Mouse (Mus musculus) limb, embryonic 11.5 days (tissue): ENCODE measurements at regions not wholly inside any gene's neighbourhood (a gene's known extent, or its start where the extent isn't known, plus 50 kb on each side); places are given as distances from the start of the nearest gene placed in this dataset.

Experiments used
- ATAC-seq: fragments of 200-750 bp; cut with Nextera tagmentation; 2 replicates; pipeline ENCODE4 v1.8.0; 2017; ENCODE audit warnings: low read depth; ENCODE audit not compliant: insufficient number of reproducible peaks, low FRiP score, low TSS enrichment
- DNase-seq: peaks from one replicate; pipeline ENCODE4 v3.0.0-alpha.2; 2015; ENCODE audit warnings: low spot score
- H3K27ac ChIP-seq: fragments of 300-500 bp; sonication (generic); replicated peaks from 2 replicates; pipeline ENCODE4 v1.5.1; 2014; ENCODE audit warnings: low read depth, mild to moderate bottlenecking, low read length
- H3K27me3 ChIP-seq: fragments of 300-500 bp; sonication (generic); 2 replicates; pipeline ENCODE4 v1.6.1; 2014; ENCODE audit warnings: mild to moderate bottlenecking, low read length, mixed read lengths; ENCODE audit not compliant: control insufficient read depth, insufficient read depth
- H3K36me3 ChIP-seq: fragments of 300-500 bp; sonication (generic); 2 replicates; pipeline ENCODE4 v1.6.1; 2014; ENCODE audit warnings: mild to moderate bottlenecking, low read length, moderate library complexity, mixed read lengths; ENCODE audit not compliant: control insufficient read depth, insufficient read depth
- H3K4me1 ChIP-seq: fragments of 300-500 bp; sonication (generic); 2 replicates; pipeline ENCODE4 v1.6.1; 2014; ENCODE audit warnings: low read length, mixed read lengths; ENCODE audit not compliant: control insufficient read depth, insufficient read depth
- H3K4me2 ChIP-seq: fragments of 300-500 bp; sonication (generic); 2 replicates; pipeline ENCODE4 v1.6.1; 2014; ENCODE audit warnings: low read depth, mild to moderate bottlenecking, moderate library complexity; ENCODE audit not compliant: severe bottlenecking
- H3K4me3 ChIP-seq: fragments of 300-500 bp; sonication (generic); 2 replicates; pipeline ENCODE4 v1.5.1; 2014; ENCODE audit warnings: low read depth, low read length
- H3K9ac ChIP-seq: fragments of 300-500 bp; sonication (generic); 2 replicates; pipeline ENCODE4 v1.6.1; 2014; ENCODE audit warnings: mild to moderate bottlenecking, low read length
- H3K9me3 ChIP-seq: fragments of 300-500 bp; sonication (generic); 2 replicates; pipeline ENCODE4 v1.6.1; 2016; ENCODE audit warnings: low read length; ENCODE audit not compliant: control insufficient read depth
- WGBS: fragments of 180-500 bp; shearing (Covaris S2); extraction: QIAGEN DNeasy Blood & Tissue Kit; methylation state at CpG from one replicate; pipeline ENCODE4 v1.1.7; 2014; 5-methylcytosine and 5-hydroxymethylcytosine counted together

GRCm38 (mm10) chr14:76753734-76754133, 197.0 kb upstream of the Serp2 start:
- Histone ChIP-seq H3K27me3 (no peaks in the 10 kb centered on the region), H3K4me3 (no peak overlapping the region), H3K9ac (no peak overlapping the region), H3K4me2 (no peak overlapping the region), H3K27ac (no peak overlapping the region), H3K9me3 (no peaks in the 10 kb centered on the region), H3K36me3 (no peaks in the 10 kb centered on the region), H3K4me1 (no peaks in the 10 kb centered on the region)
- DNase-seq = no peak
- 86% methylated on average over 5 of the region's 5 CpGs for WGBS
- no peak for ATAC-seq

- WGBS = 94% methylated on average over 7 of the region's 7 CpGs
- Histone ChIP-seq H3K4me3 (no peak overlapping the region), H3K9me3 (no peaks in the 10 kb centered on the region), H3K4me1 (no peaks in the 10 kb centered on the region), H3K27me3 (no peaks in the 10 kb centered on the region), H3K9ac (no peak overlapping the region), H3K27ac (no peak overlapping the region), H3K36me3 (no peaks in the 10 kb centered on the region), H3K4me2 (no peak overlapping the region)
- DNase-seq = no peak
- ATAC-seq = no peak
These were observed 192.5 kb upstream of the Serp2 start for GRCm38 (mm10) chr14:76749178-76749577.

- Histone ChIP-seq H3K27me3 (no peaks in the 10 kb centered on the region), H3K9me3 (no peaks in the 10 kb centered on the region), H3K4me3 (no peak overlapping the region), H3K36me3 (no peaks in the 10 kb centered on the region), H3K4me2 (no peak overlapping the region), H3K9ac (no peak overlapping the region), H3K4me1 (no peaks in the 10 kb centered on the region), H3K27ac (no peak overlapping the region)
- DNase-seq (no peak), ATAC-seq (no peak)
- WGBS = 88% methylated on average over 2 of the region's 2 CpGs
These were observed 192.0 kb upstream of the Serp2 start for GRCm38 (mm10) chr14:76748711-76749110.

- 92% methylated on average over 5 of the region's 5 CpGs for whole genome bisulfite sequencing
- no peak overlapping the region for H3K27ac ChIP-seq
- no peaks in the 10 kb centered on the region for H3K36me3 ChIP-seq
- no peak overlapping the region for H3K4me3 ChIP-seq
- ATAC-seq = no peak
- no peak overlapping the region for H3K9ac ChIP-seq
- DNase-seq = no peak
- H3K4me1 ChIP-seq = no peaks in the 10 kb centered on the region
- H3K27me3 ChIP-seq = no peaks in the 10 kb centered on the region
- H3K4me2 ChIP-seq = no peak overlapping the region
- H3K9me3 ChIP-seq = no peaks in the 10 kb centered on the region
These were observed 191.1 kb upstream of the Serp2 start for GRCm38 (mm10) chr14:76747814-76748213.

- no peak for ATAC-seq
These were observed 189.6 kb upstream of the Serp2 start for GRCm38 (mm10) chr14:76746282-76746681.

GRCm38 (mm10) chr14:76744674-76745433, 188.2 kb upstream of the Serp2 start:
- H3K4me1 ChIP-seq = no peaks in the 10 kb centered on the region
- H3K9ac ChIP-seq = no peak overlapping the region
- H3K4me3 ChIP-seq = no peak overlapping the region
- DNase-seq (no peak), ATAC-seq (no peak)
- H3K9me3 ChIP-seq = no peaks in the 10 kb centered on the region
- no peak overlapping the region for H3K4me2 ChIP-seq
- no peaks in the 10 kb centered on the region for H3K36me3 ChIP-seq
- H3K27me3 ChIP-seq = no peaks in the 10 kb centered on the region
- 83% methylated on average over 23 of the region's 23 CpGs for WGBS
- H3K27ac ChIP-seq = no peak overlapping the region

More at GRCm38 (mm10) chr14:76746282-76746681, 189.6 kb upstream of the Serp2 start:
- DNase-seq = no peak
- H3K36me3 ChIP-seq = no peaks in the 10 kb centered on the region
- H3K27me3 ChIP-seq = no peaks in the 10 kb centered on the region
- H3K4me2 ChIP-seq = no peak overlapping the region
- H3K4me1 ChIP-seq = no peaks in the 10 kb centered on the region
- WGBS = 89% methylated on average over 10 of the region's 10 CpGs
- H3K9ac ChIP-seq = no peak overlapping the region
- no peak overlapping the region for H3K4me3 ChIP-seq
- no peaks in the 10 kb centered on the region for H3K9me3 ChIP-seq
- no peak overlapping the region for H3K27ac ChIP-seq

GRCm38 (mm10) chr14:76742297-76742696, 185.6 kb upstream of the Serp2 start:
- Histone ChIP-seq H3K4me1 (no peaks in the 10 kb centered on the region), H3K9me3 (no peaks in the 10 kb centered on the region), H3K4me2 (no peak overlapping the region), H3K27me3 (no peaks in the 10 kb centered on the region), H3K27ac (no peak overlapping the region), H3K36me3 (no peaks in the 10 kb centered on the region), H3K9ac (no peak overlapping the region), H3K4me3 (no peak overlapping the region)
- ATAC-seq (no peak), DNase-seq (no peak)
- WGBS = 90% methylated on average over 5 of the region's 5 CpGs

GRCm38 (mm10) chr14:76739836-76740597, 183.3 kb upstream of the Serp2 start:
- Histone ChIP-seq H3K4me2 (no peak overlapping the region), H3K36me3 (no peaks in the 10 kb centered on the region), H3K4me3 (no peak overlapping the region), H3K27me3 (no peaks in the 10 kb centered on the region), H3K4me1 (no peaks in the 10 kb centered on the region), H3K9me3 (no peaks in the 10 kb centered on the region), H3K9ac (no peak overlapping the region), H3K27ac (no peak overlapping the region)
- 65% methylated on average over 25 of the region's 25 CpGs for WGBS
- DNase-seq (peak; percentile 60), ATAC-seq (no peak)
